Mouse (Mus musculus): ENCODE results near the gene F2rl1.

The F2rl1 gene

DNA sequence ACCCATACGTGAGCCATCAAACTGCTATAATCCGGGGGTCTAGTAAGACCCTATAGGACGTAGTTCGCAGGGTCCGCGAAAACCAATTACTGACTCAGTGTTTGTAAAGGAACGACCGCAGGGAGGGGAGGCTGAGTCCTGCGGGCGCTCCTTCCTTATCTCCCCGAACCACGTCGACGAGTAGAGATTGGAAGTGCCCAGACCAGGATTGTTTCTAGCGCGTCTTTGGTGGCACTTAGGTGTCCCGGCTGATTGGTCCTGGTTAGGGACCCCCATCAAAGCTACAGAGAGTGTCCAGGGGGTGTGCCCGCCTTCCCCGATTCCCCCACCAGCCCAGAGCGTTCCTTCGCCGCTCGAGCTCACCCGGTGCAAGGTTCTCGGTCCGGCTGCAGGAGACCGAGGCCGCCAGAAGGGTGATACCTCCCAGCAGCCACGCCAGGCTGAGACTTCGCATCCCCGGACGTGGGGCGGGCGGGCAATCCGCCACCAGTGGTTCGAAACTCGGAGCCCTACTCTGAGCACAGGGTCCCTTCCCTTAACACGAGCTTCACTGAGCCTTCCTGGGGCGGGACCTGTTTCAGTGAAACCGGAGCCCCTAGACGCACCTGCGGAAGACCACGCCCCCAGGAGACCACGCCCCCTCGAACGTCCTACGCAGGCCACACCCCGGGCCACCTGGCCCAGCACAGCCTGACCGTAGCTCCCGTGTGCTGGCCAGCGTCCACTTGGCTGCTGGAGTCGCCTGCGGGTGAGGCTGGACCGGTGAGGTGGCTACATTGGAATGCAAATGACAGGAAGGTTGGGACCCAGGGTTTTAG lies at the start of gene F2rl1:
TSS of gene F2rl1 (minus strand) at position 554 of the 818 bp plus-strand sequence.
- DNase-seq (ENCODE audit: low spot score in 2 of 2), result peak in 1 of 2 experiments; percentile 27

DNA sequence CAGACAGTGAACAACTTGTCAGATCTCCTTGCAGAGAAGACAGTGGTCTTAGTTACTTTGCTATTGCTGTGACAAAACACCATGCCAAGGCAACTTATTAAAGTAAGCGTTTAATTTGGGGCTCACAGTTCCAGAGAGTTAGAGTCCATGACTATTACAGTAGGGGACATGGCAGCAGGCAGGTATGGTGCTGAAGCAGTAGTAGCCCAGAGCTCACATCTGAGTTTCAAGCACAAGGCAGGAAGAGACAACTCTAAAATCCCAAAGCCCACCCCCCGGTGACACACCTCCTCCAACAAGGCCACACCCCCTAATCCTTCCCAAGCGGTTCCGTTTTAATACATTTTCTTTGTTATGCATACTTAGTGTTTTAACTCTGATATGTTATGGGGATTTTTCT lies 45.9 kb upstream of the F2rl1 start:
- no peak for DNase-seq (ENCODE audit: low spot score in 2 of 2)

DNA sequence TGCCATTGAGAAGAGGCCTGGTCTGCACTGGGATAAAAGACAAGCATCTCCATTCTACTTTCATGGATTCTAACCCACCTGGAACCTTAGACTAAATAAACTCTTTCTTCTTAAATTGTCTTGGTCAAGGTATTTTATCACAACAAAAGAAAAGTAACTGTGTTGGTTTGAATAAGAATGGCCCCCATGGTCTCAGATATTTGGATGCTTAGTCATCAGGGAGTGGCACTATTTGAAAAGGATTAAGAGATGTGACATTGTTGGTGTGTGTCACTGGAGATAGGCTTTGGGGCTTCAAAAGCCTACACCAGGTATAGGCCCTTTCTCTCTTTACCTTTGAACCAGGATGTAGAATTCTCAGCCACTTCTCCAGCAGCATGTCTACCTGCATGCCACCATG lies 44.3 kb upstream of the F2rl1 start:
- DNase-seq (ENCODE audit: low spot score in 2 of 2), result no peak

DNA sequence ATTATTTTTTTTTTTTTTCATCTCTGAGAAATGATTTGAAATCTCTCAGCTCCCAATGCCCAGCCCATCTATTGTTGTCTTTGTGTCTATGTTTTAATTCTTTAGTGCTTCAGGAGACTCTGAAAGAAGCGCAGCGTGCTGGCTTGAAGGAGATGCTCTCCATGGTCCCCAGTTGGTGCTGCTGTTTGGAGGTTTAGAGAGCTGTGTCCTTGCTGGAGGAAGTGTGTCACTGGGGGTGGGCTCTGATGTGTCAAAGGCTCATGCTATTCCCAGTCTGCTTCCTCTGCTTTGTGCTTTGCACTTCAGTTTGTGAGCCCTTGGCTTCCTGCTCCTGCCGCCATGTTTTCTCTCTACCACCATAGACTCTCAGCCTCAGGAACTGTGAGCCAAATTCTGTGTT lies 43.3 kb upstream of the F2rl1 start:
- DNase-seq (ENCODE audit: low spot score in 2 of 2), result no peak

GRCm38 (mm10) chr13:95566841-95567551 lies 42.0 kb upstream of the F2rl1 start:
- no peak for DNase-seq (ENCODE audit: low spot score in 2 of 2)

- DNase-seq (ENCODE audit: low spot score in 2 of 2), result peak; percentile 51 to 80
Measured at GRCm38 (mm10) chr13:95563693-95564092, 38.7 kb upstream of the F2rl1 start.

GRCm38 (mm10) chr13:95563066-95563610 lies 38.1 kb upstream of the F2rl1 start:
- DNase-seq (ENCODE audit: low spot score in 2 of 2), result no peak

DNA sequence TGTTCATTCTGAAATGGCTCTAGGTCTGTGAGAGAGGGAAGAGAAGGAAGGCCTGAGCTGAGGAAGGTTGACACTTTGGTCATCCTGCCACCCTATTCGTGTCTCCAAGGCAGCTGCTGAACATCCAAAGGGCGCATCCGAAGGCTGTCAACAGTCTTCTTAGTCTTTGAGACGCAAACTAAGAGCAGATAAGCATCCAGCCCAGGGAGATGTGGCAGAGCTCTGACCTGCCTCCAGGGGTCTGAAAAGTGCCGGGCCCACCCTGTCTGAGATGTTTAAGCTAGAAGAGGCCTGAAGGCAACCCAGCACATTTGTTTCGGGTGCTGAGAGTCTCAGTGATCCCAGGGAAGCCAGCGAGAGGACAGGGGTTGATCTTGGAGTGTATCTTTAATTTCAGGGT lies 32.3 kb upstream of the F2rl1 start:
- DNase-seq (ENCODE audit: low spot score in 2 of 2), result no peak

GRCm38 (mm10) chr13:95553885-95554492 lies 29.0 kb upstream of the F2rl1 start:
- no peak for DNase-seq (ENCODE audit: low spot score in 2 of 2)

- no peak for DNase-seq (ENCODE audit: low spot score in 2 of 2)
Measured at GRCm38 (mm10) chr13:95550636-95551370, 25.8 kb upstream of the F2rl1 start.

- DNase-seq (ENCODE audit: low spot score in 2 of 2), result no peak
Measured at GRCm38 (mm10) chr13:95549421-95549820, 24.4 kb upstream of the F2rl1 start.

DNA sequence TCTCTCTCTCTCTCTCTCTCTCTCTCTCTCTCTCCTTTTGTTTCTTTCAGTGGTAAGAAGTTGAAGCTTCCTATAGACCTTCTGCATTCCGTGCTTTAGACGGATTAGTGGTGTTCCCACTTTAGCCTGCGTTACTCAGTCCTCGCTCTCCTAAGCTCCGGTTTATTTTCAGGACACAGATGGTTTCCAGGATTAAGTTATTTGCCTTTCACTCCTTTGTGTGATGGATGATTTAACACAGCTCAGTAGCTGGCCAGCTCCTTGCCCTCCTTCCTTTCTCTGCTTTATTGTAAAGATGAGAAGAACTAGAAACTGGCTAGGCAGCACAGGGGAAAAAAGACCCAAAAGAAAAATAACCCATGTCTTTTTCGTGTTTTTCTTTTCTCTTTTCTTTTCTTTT lies 23.8 kb upstream of the F2rl1 start:
- DNase-seq (ENCODE audit: low spot score in 2 of 2), result no peak

GRCm38 (mm10) chr13:95548291-95548789 lies 23.3 kb upstream of the F2rl1 start:
- peak; percentile 58 for DNase-seq (ENCODE audit: low spot score in 2 of 2)

- DNase-seq (ENCODE audit: low spot score in 2 of 2), result no peak
Measured at GRCm38 (mm10) chr13:95547090-95547611, 22.1 kb upstream of the F2rl1 start.

GRCm38 (mm10) chr13:95546251-95546650 lies 21.2 kb upstream of the F2rl1 start:
- DNase-seq (ENCODE audit: low spot score in 2 of 2), result no peak

DNA sequence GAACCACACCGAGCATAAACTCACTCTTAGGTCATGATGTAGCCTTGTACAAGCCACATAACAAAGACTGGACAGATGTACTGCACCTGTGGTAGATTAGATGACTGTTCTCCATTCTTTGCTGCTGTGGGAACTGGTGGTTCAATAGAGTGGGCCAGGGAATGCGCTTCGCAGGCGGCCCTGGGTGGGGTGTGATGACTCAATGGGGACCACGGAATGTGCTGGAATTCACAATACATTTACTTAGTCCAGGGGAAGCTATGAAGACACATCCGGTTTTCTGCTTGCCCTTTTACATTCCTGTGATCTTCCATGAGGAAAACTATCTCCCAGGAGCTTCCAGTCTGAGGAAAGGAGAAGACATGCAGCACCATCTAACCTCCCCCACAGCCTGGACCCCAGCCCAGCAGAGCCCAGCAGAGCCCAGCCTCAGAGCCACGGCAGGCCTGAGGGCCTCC lies 20.7 kb upstream of the F2rl1 start:
- peak in 1 of 2 experiments; percentile 10 for DNase-seq (ENCODE audit: low spot score in 2 of 2)

GRCm38 (mm10) chr13:95538021-95538420 lies 13.0 kb upstream of the F2rl1 start:
- DNase-seq (ENCODE audit: low spot score in 2 of 2), result no peak

- DNase-seq (ENCODE audit: low spot score in 2 of 2), result no peak
Measured at GRCm38 (mm10) chr13:95536117-95536493, 11.1 kb upstream of the F2rl1 start.

- no peak for DNase-seq (ENCODE audit: low spot score in 2 of 2)
Measured at GRCm38 (mm10) chr13:95535461-95536116, 10.6 kb upstream of the F2rl1 start.

DNA sequence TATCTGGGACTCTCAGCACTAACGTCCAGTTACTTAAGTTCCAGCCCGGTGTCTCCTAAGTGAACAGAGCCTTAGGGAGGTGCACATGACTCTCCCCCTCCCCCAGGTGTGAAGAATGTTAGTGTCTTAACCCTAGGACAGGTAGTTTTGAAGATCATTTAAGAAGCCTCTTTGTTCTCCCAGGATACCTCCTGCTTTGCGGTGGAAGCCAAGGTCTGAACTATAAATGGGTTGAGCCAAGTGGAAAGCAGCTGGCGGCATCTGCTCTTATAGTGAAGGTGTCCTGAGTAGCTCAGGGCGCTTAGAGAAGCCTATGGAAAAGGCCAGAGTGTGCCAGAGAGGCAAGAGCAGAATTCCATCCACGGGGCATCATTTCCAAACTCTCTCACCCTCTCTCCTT lies 10.0 kb upstream of the F2rl1 start:
- DNase-seq (ENCODE audit: low spot score in 2 of 2), result no peak

DNA sequence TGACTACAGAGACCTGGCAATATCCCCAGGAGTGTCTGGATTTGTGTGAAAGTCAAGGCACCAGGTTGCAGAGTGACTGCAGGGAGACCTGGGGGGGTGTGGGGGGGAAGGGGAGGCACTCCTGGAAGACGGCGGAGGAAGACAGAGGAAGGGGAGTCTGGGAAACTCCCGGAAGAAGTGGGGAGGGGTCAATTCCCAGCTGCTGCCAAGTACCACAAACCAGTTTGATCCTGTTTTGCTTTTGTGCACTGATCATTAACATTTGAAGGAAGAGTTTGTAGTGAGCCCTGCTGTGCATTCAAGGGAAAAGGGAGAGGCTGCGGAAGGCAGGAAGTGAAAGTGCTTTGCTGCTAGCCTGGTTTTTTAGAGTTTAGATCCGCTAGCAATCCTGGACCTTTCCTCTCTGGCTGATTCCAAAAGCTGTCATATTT lies 9.1 kb upstream of the F2rl1 start:
- no peak for DNase-seq (ENCODE audit: low spot score in 2 of 2)

Data from heart, adult 9 months (tissue).